Mouse (Mus musculus) CH12.LX (cell line): ENCODE data around the gene Tek. TPM values are rescaled to one million over a fixed set of nuclear protein-coding genes. Genes with fewer than 3 reads are reported as not detected.
A peak's percentile ranks its signal among the peaks of the same experiment; 100 is the strongest.

Experiments used
- DNase-seq: peaks from one replicate; pipeline ENCODE4 v3.0.0-alpha.2; 2013; ENCODE audit errors: extremely low read depth
- H3K27ac ChIP-seq: 2 replicates; pipeline ENCODE4 v1.5.1; 2012; ENCODE audit warnings: low read depth, mild to moderate bottlenecking, control low read depth, moderate library complexity; ENCODE audit not compliant: insufficient read depth
- H3K27me3 ChIP-seq: replicated peaks from 2 replicates; pipeline ENCODE3; 2012; ENCODE audit warnings: inconsistent platforms
- H3K36me3 ChIP-seq, 2 experiments: replicated peaks in 1 of 2; 2 replicates each; pipeline versions ENCODE3 to v1.6.1; 2012; ENCODE audit warnings: inconsistent platforms in 1 of 2, low read length in 1 of 2, mild to moderate bottlenecking in 1 of 2, mixed read lengths in 1 of 2, moderate library complexity in 1 of 2; ENCODE audit not compliant: control insufficient read depth in 1 of 2, insufficient read depth in 1 of 2
- H3K4me1 ChIP-seq, 2 experiments: 2 replicates each; pipeline ENCODE4 v1.6.1; 2012; ENCODE audit warnings: inconsistent platforms in 1 of 2, moderate library complexity in 1 of 2; ENCODE audit not compliant: insufficient read depth in 2 of 2, control insufficient read depth in 1 of 2
- H3K4me2 ChIP-seq: 2 replicates; pipeline ENCODE4 v1.6.1; 2012; ENCODE audit warnings: low read depth, mild to moderate bottlenecking, control low read depth; ENCODE audit not compliant: poor library complexity, insufficient read depth, severe bottlenecking
- H3K4me3 ChIP-seq, 3 experiments: fragments of 150-350 bp in 1 of 3; sonication (generic) in 1 of 3; replicated peaks in 1 of 3; 2 replicates each; pipeline versions ENCODE3 to v1.5.1; 2011 to 2012; ENCODE audit warnings: low read depth in 2 of 3, low read length in 2 of 3, mild to moderate bottlenecking in 2 of 3, moderate library complexity in 2 of 3, control low read depth in 1 of 3, improper control_type of control experiment in 1 of 3, inconsistent platforms in 1 of 3, mixed read lengths in 1 of 3; ENCODE audit not compliant: poor library complexity in 1 of 3
- H3K79me2 ChIP-seq: replicated peaks from 2 replicates; pipeline ENCODE4 v1.6.1; 2012; ENCODE audit warnings: mild to moderate bottlenecking, moderate library complexity; ENCODE audit not compliant: control insufficient read depth, poor library complexity, insufficient read depth, severe bottlenecking; ENCODE audit errors: extremely low read depth
- H3K9ac ChIP-seq: 2 replicates; pipeline ENCODE4 v1.6.1; 2012; ENCODE audit warnings: low read depth, mild to moderate bottlenecking, control low read depth, moderate library complexity; ENCODE audit not compliant: insufficient read depth
- H3K9me3 ChIP-seq: replicated peaks from 2 replicates; pipeline ENCODE3; 2012; ENCODE audit warnings: low read length, inconsistent platforms, mixed read lengths
- BHLHE40 ChIP-seq: IDR thresholded peaks from 2 replicates; pipeline ENCODE4 v1.6.1; 2011; ENCODE audit warnings: mild to moderate bottlenecking, low read depth, low read length, improper control_type of control experiment
- CHD1 ChIP-seq: IDR thresholded peaks from 2 replicates; pipeline ENCODE4 v1.6.1; 2012; ENCODE audit warnings: low read depth, low read length, improper control_type of control experiment, inconsistent platforms
- CTCF ChIP-seq, 2 experiments: IDR thresholded peaks in 1 of 2; conservative IDR thresholded peaks in 1 of 2; 2 replicates each; pipeline ENCODE4 v1.5.1; 2011 to 2012; ENCODE audit warnings: low read depth in 2 of 2, low read length in 2 of 2, improper control_type of control experiment in 1 of 2, inconsistent platforms in 1 of 2, mild to moderate bottlenecking in 1 of 2, moderate library complexity in 1 of 2
- E2F4 ChIP-seq: IDR thresholded peaks from 2 replicates; pipeline ENCODE4 v1.6.1; 2011; ENCODE audit warnings: low read depth, low read length, improper control_type of control experiment; ENCODE audit not compliant: insufficient replicate concordance
- ELF1 ChIP-seq: IDR thresholded peaks from 2 replicates; pipeline ENCODE4 v1.6.1; 2014; ENCODE audit warnings: low read depth, mild to moderate bottlenecking, inconsistent platforms, low read length, improper control_type of control experiment
- EP300 ChIP-seq: IDR thresholded peaks from 2 replicates; pipeline ENCODE4 v1.6.1; 2011; ENCODE audit warnings: low read length, improper control_type of control experiment
- JUN ChIP-seq: IDR thresholded peaks from 2 replicates; pipeline ENCODE4 v1.6.1; 2011; ENCODE audit warnings: low read depth, mild to moderate bottlenecking, low read length, improper control_type of control experiment, moderate library complexity; ENCODE audit not compliant: insufficient read depth
- MAFK ChIP-seq: IDR thresholded peaks from 2 replicates; pipeline ENCODE4 v1.6.1; 2011; ENCODE audit warnings: low read length, improper control_type of control experiment; ENCODE audit not compliant: insufficient replicate concordance
- MAX ChIP-seq: IDR thresholded peaks from 2 replicates; pipeline ENCODE4 v1.6.1; 2011; ENCODE audit warnings: low read length, improper control_type of control experiment
- MEF2A ChIP-seq: IDR thresholded peaks from 2 replicates; pipeline ENCODE4 v1.6.1; 2014; ENCODE audit warnings: low read depth, mild to moderate bottlenecking, inconsistent platforms, low read length, improper control_type of control experiment, borderline replicate concordance
- MXI1 ChIP-seq: IDR thresholded peaks from 2 replicates; pipeline ENCODE4 v1.6.1; 2011; ENCODE audit warnings: mild to moderate bottlenecking, low read depth, low read length, improper control_type of control experiment
- MYC ChIP-seq: IDR thresholded peaks from 2 replicates; pipeline ENCODE4 v1.6.1; 2011; ENCODE audit warnings: low read depth, mild to moderate bottlenecking, improper control_type of control experiment, low read length
- NRF1 ChIP-seq: IDR thresholded peaks from 2 replicates; pipeline ENCODE4 v1.6.1; 2014; ENCODE audit warnings: low read depth, mild to moderate bottlenecking, inconsistent platforms, low read length, improper control_type of control experiment, moderate library complexity
- PAX5 ChIP-seq: IDR thresholded peaks from 2 replicates; pipeline ENCODE4 v1.6.1; 2012; ENCODE audit warnings: low read length, inconsistent platforms, mixed read lengths
- RAD21 ChIP-seq: IDR thresholded peaks from 2 replicates; pipeline ENCODE4 v1.6.1; 2011; ENCODE audit warnings: low read depth, mild to moderate bottlenecking, low read length, improper control_type of control experiment, moderate library complexity
- SIN3A ChIP-seq: IDR thresholded peaks from 2 replicates; pipeline ENCODE4 v1.6.1; 2012; ENCODE audit warnings: low read length, improper control_type of control experiment, inconsistent platforms
- SMC3 ChIP-seq: IDR thresholded peaks from 2 replicates; pipeline ENCODE4 v1.6.1; 2011; ENCODE audit warnings: low read depth, low read length, improper control_type of control experiment
- TCF12 ChIP-seq: IDR thresholded peaks from 2 replicates; pipeline ENCODE4 v1.6.1; 2014; ENCODE audit warnings: low read depth, mild to moderate bottlenecking, inconsistent platforms, low read length, improper control_type of control experiment
- UBTF ChIP-seq: IDR thresholded peaks from 2 replicates; pipeline ENCODE4 v1.6.1; 2012; ENCODE audit warnings: low read depth, mild to moderate bottlenecking, inconsistent platforms, low read length, improper control_type of control experiment, moderate library complexity
- ZKSCAN1 ChIP-seq: IDR thresholded peaks from 2 replicates; pipeline ENCODE4 v1.6.1; 2012; ENCODE audit warnings: low read depth, inconsistent platforms, low read length, improper control_type of control experiment, borderline replicate concordance
- dilution Hi-C: fragments of 300-500 bp; cut with MboI; formaldehyde crosslinking; loops from 2 replicates; pipeline ENCODE4 v1.14.3; 2020; ENCODE audit warnings: low sequenced_read_pairs; ENCODE audit not compliant: extremely low pct_unique_long_range_greater_than_20kb, extremely low pct_ligation_motif_present
- in situ Hi-C: fragments of 300-500 bp; cut with MboI; formaldehyde crosslinking; loops from 3 replicates; pipeline ENCODE4 v1.14.3; 2019; ENCODE audit warnings: low sequenced_read_pairs, low pct_ligation_motif_present, low pct_unique_long_range_greater_than_20kb, mixed read lengths
- polyA plus RNA-seq: library from polyadenylated mRNA; unstranded; fragments of >175 nt; gene quantifications from 2 replicates; pipeline ENCODE4 v1.2.1, GENCODE M21; 2012; ENCODE audit warnings: low read depth; ENCODE audit not compliant: insufficient read length
- total RNA-seq, 2 experiments: library from RNA; depleted of rRNA; stranded (reverse); fragments of 300-350 nt in 1 of 2; fragments of >200 nt in 1 of 2; gene quantifications; 2 replicates each; pipeline ENCODE4 v1.2.3; 2012 to 2014

Gene Tek
- total and polyA plus RNA-seq, 3 experiments, result 0.06 to 0.47 (median 0.17) TPM

GRCm38 (mm10) chr4:94827429-94827828 is 88.3 kb downstream of the Tek start:
- no peak overlapping the region for H3K27ac ChIP-seq
- no peak for TF ChIP-seq UBTF
- no peak for TF ChIP-seq BHLHE40
- no peak for TF ChIP-seq MAX
- TF ChIP-seq TCF12, result no peak
- no peak for TF ChIP-seq MEF2A
- TF ChIP-seq MAFK, result no peak
- no peak for TF ChIP-seq ZKSCAN1
- no peak for TF ChIP-seq MYC
- TF ChIP-seq CHD1, result no peak
- no peak for TF ChIP-seq PAX5
- no peak for TF ChIP-seq EP300
- TF ChIP-seq SIN3A, result no peak
- TF ChIP-seq E2F4, result no peak
- no peak for TF ChIP-seq MXI1
- TF ChIP-seq ELF1, result no peak
- peak; percentile 7; the same call in 1 of the 2 replicates for TF ChIP-seq SMC3
- peak in 1 of 2 experiments; percentile 68; a peak in 2 of 4 replicates for TF ChIP-seq CTCF (conservative IDR thresholded peaks at IDR 0.05 in 1 of 2, IDR thresholded peaks at IDR 0.05 in 1 of 2; ENCODE audit: low read depth in 2 of 2, low read length in 2 of 2)
- no peak for TF ChIP-seq JUN
- TF ChIP-seq RAD21, result peak; percentile 58
- H3K79me2 ChIP-seq, result no peaks in the 10 kb centered on the region
- H3K4me1 ChIP-seq, result peaks cover 0 to 3% of the 10 kb centered on the region in 2 experiments; a peak in 1 of 4 replicates
- H3K9ac ChIP-seq, result no peak overlapping the region
- no peaks in the 10 kb centered on the region for H3K27me3 ChIP-seq
- no peak overlapping the region for H3K4me3 ChIP-seq
- H3K4me2 ChIP-seq, result peak overlapping the region; percentile 60; the same call in 1 of the 2 replicates
- in situ Hi-C loops (no loop called here), dilution Hi-C loops (no loop called here)
- DNase-seq, result peak; percentile 29
- no peaks in the 10 kb centered on the region for H3K36me3 ChIP-seq
- no peaks in the 10 kb centered on the region for H3K9me3 ChIP-seq

- Histone ChIP-seq H3K4me3 (no peak overlapping the region), H3K79me2 (no peaks in the 10 kb centered on the region), H3K27me3 (no peaks in the 10 kb centered on the region), H3K27ac (no peak overlapping the region), H3K9me3 (no peaks in the 10 kb centered on the region), H3K4me2 (no peak overlapping the region), H3K4me1 (peaks cover 0 to 3% of the 10 kb centered on the region in 2 experiments; a peak in 1 of 4 replicates), H3K9ac (no peak overlapping the region), H3K36me3 (no peaks in the 10 kb centered on the region)
- in situ Hi-C loops (no loop called here), dilution Hi-C loops (no loop called here)
- DNase-seq, result no peak
- TF ChIP-seq ELF1 (no peak), MYC (no peak), SIN3A (no peak), NRF1 (no peak)
Measured at GRCm38 (mm10) chr4:94829924-94830386, 90.9 kb downstream of the Tek start.
